Mouse (Mus musculus): Measurements from ENCODE around the gene Csnk2a2. TPM values are rescaled to one million over a fixed set of nuclear protein-coding genes. Genes with fewer than 3 reads are reported as not detected.

Gene Csnk2a2
- polyA plus RNA-seq, 1 experiment = 10.3 TPM

DNA sequence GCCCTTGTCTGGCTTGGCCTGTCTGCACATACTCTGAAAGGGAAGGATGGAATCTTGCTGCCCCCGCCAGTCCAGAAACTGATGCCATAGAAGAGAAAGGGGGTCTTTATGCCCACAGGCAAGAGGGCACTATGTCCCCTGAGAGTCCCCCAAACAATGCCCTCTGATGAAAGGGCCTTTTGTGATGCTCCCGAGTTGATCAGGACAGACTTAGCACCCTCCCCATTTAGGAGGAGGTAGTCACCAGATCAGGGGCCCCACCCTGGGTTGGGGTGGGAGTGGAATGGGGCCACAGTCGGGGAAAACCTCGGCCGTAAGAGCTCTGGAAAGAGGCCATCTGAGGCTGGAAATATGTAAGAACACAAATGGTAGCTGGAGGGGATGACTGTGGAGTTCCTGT lies 92.6 kb downstream of the Csnk2a2 start:
- Histone ChIP-seq H3K4me1 (ENCODE audit: control insufficient read depth, insufficient read depth, insufficient read length) (no peaks in the 10 kb centered on the region), H3K4me3 (ENCODE audit: extremely low read depth, insufficient read depth, insufficient read length) (no peak overlapping the region), H3K27me3 (ENCODE audit: control insufficient read depth, insufficient read depth, low read length) (no peaks in the 10 kb centered on the region), H3K27ac (ENCODE audit: insufficient read depth, low read length) (no peak overlapping the region), H3K36me3 (ENCODE audit: control insufficient read depth, insufficient read depth, low read length) (no peaks in the 10 kb centered on the region)
- DNase-seq (ENCODE audit: low read depth in 1 of 2, low spot score in 2 of 2) = no peak
- TF ChIP-seq POLR2A (IDR thresholded peaks at IDR 0.05; ENCODE audit: low read depth, low read length) = no peak
- no peak for TF ChIP-seq CTCF (IDR thresholded peaks at IDR 0.05; ENCODE audit: extremely low read depth, insufficient read depth, insufficient read length, insufficient replicate concordance)
- 84% methylated on average over 5 of the region's 5 CpGs for WGBS

DNA sequence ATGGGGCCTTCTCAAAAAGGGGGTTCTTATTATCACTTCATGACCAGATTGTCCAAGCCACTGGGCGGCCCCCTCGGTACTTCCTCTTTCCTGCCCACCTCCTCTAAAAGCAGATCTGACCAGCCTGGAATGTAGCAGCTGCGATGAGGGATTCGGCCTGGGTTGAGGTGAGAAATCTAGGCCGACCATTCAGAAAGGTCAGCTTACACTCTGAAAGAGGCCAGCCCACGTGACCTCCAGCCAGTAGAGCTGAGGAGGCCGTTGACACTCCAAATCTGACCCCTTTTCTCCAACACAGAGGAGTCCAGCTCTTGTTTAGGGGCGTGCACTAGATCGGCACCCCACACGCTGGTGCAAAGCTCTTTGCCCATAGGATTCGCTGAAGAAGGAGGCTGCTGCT lies 93.1 kb downstream of the Csnk2a2 start:
- WGBS = 77% methylated on average over 11 of the region's 11 CpGs
- Histone ChIP-seq H3K27me3 (ENCODE audit: control insufficient read depth, insufficient read depth, low read length) (no peaks in the 10 kb centered on the region), H3K4me1 (ENCODE audit: control insufficient read depth, insufficient read depth, insufficient read length) (no peaks in the 10 kb centered on the region), H3K27ac (ENCODE audit: insufficient read depth, low read length) (no peak overlapping the region), H3K36me3 (ENCODE audit: control insufficient read depth, insufficient read depth, low read length) (no peaks in the 10 kb centered on the region), H3K4me3 (ENCODE audit: extremely low read depth, insufficient read depth, insufficient read length) (no peak overlapping the region)
- DNase-seq (ENCODE audit: low read depth in 1 of 2, low spot score in 2 of 2) = no peak
- TF ChIP-seq POLR2A (IDR thresholded peaks at IDR 0.05; ENCODE audit: low read depth, low read length) (no peak), CTCF (IDR thresholded peaks at IDR 0.05; ENCODE audit: extremely low read depth, insufficient read depth, insufficient read length, insufficient replicate concordance) (no peak)

Other genes starting within 250 kb of the Csnk2a2 start
- gene Cngb1, start 183.5 kb downstream of the Csnk2a2 start, polyA plus RNA-seq (2012; rRNA removed) = 0.16 and 0.40 TPM in 2 replicates
- gene Tepp, start 179.5 kb downstream of the Csnk2a2 start, polyA plus RNA-seq (2012; rRNA removed) = 0.26 and 0.39 TPM in 2 replicates
- 9.1 and 11.4 TPM in 2 replicates for gene Zfp319, start 158.1 kb downstream of the Csnk2a2 start, polyA plus RNA-seq (2012; rRNA removed)
- 27.4 and 32.1 TPM in 2 replicates for gene Usb1, start 157.8 kb downstream of the Csnk2a2 start, polyA plus RNA-seq (2012; rRNA removed)
- gene Mmp15, start 137.8 kb downstream of the Csnk2a2 start, polyA plus RNA-seq (2012; rRNA removed) = 2.5 and 3.7 TPM in 2 replicates
- 21.7 and 33.3 TPM in 2 replicates for gene Cfap20, start 55.2 kb downstream of the Csnk2a2 start, polyA plus RNA-seq (2012; rRNA removed)
- gene Ccdc113, start 44.0 kb upstream of the Csnk2a2 start, polyA plus RNA-seq (2012; rRNA removed) = not detected in 2 replicates
- not detected in 2 replicates for gene Prss54, start 86.3 kb upstream of the Csnk2a2 start, polyA plus RNA-seq (2012; rRNA removed)
- gene Gins3, start 143.4 kb upstream of the Csnk2a2 start, polyA plus RNA-seq (2012; rRNA removed) = 1.8 and 2.1 TPM in 2 replicates
- gene Ndrg4, start 186.9 kb upstream of the Csnk2a2 start, polyA plus RNA-seq (2012; rRNA removed) = 1.2 and 2.0 TPM in 2 replicates
- 7.2 and 10.2 TPM in 2 replicates for gene Setd6, start 225.8 kb upstream of the Csnk2a2 start, polyA plus RNA-seq (2012; rRNA removed)